Mouse (Mus musculus): ENCODE measurements around the gene Grk1.

GRCm38 (mm10) chr8:13428156-13428555, 23.3 kb downstream of the Grk1 start:
- no peak for TF ChIP-seq EP300 (IDR thresholded peaks at IDR 0.05)
- no peak for TF ChIP-seq CTCF (IDR thresholded peaks at IDR 0.05)
